Mouse (Mus musculus) MEL (cell line): Measurements from ENCODE around the gene Foxg1.

Experiments used
- CTCF ChIP-seq, 3 experiments: IDR thresholded peaks in 2 of 3; conservative IDR thresholded peaks in 1 of 3; 2 replicates each; pipeline ENCODE4 v1.5.1; 2011 to 2012; ENCODE audit warnings: low read length in 3 of 3, low read depth in 2 of 3, mild to moderate bottlenecking in 2 of 3, improper control_type of control experiment in 1 of 3, inconsistent platforms in 1 of 3, mixed read lengths in 1 of 3, moderate library complexity in 1 of 3; ENCODE audit not compliant: control insufficient read depth in 1 of 3, insufficient read depth in 1 of 3, poor library complexity in 1 of 3, severe bottlenecking in 1 of 3
- GATA1 ChIP-seq: IDR thresholded peaks from 2 replicates; pipeline ENCODE4 v1.6.1; 2011; ENCODE audit warnings: low read depth, low read length, improper control_type of control experiment
- MAX ChIP-seq: IDR thresholded peaks from 2 replicates; pipeline ENCODE4 v1.6.1; 2011; ENCODE audit warnings: low read length, improper control_type of control experiment
- POLR2A ChIP-seq, 2 experiments: IDR thresholded peaks; 2 replicates each; pipeline ENCODE4 v1.6.1; 2011 to 2012; ENCODE audit warnings: low read length in 2 of 2, mild to moderate bottlenecking in 2 of 2, control low read depth in 1 of 2, improper control_type of control experiment in 1 of 2, low read depth in 1 of 2, moderate library complexity in 1 of 2; ENCODE audit not compliant: control insufficient read depth in 1 of 2, insufficient read depth in 1 of 2, poor library complexity in 1 of 2
- RAD21 ChIP-seq: IDR thresholded peaks from 2 replicates; pipeline ENCODE4 v1.6.1; 2011; ENCODE audit warnings: mild to moderate bottlenecking, low read depth, low read length, improper control_type of control experiment
- TAL1 ChIP-seq: IDR thresholded peaks from 2 replicates; pipeline ENCODE4 v1.6.1; 2012; ENCODE audit warnings: mild to moderate bottlenecking, inconsistent platforms, low read length, moderate library complexity, mixed read lengths
- ZKSCAN1 ChIP-seq: IDR thresholded peaks from 2 replicates; pipeline ENCODE4 v1.6.1; 2012; ENCODE audit warnings: low read depth, mild to moderate bottlenecking, inconsistent platforms, low read length, improper control_type of control experiment, moderate library complexity

- TF ChIP-seq CTCF (IDR thresholded peaks at IDR 0.05 in 2 of 3, conservative IDR thresholded peaks at IDR 0.05 in 1 of 3; ENCODE audit: control insufficient read depth in 1 of 3, insufficient read depth in 1 of 3, low read depth in 2 of 3, low read length in 3 of 3, poor library complexity in 1 of 3, severe bottlenecking in 1 of 3) (no peak), POLR2A (IDR thresholded peaks at IDR 0.05; ENCODE audit: control insufficient read depth in 1 of 2, insufficient read depth in 1 of 2, low read depth in 1 of 2, low read length in 2 of 2, poor library complexity in 1 of 2) (no peak), MAX (no peak), TAL1 (no peak), RAD21 (no peak), GATA1 (no peak), ZKSCAN1 (no peak)
Observed at GRCm38 (mm10) chr12:49386081-49386805, 3.8 kb downstream of the Foxg1 start.
